Mouse (Mus musculus) embryonic facial prominence, embryonic 11.5 days (tissue): ENCODE data around the gene Decr2. TPM values are rescaled to one million over a fixed set of nuclear protein-coding genes. Genes with fewer than 3 reads are reported as not detected.

ENCODE experiments used
- polyA plus RNA-seq: library from polyadenylated mRNA; unstranded; fragments of >200 nt; fragmentation: Nextera tagmentation; extraction: Ambion mirVana; gene quantifications from 2 replicates; pipeline ENCODE4 v1.2.1, GENCODE M21; 2014

The Decr2 gene
- polyA plus RNA-seq, 1 experiment from 2014 or later, result 18.8 TPM

Other genes starting within 250 kb of the Decr2 start
- gene Gm20683, start 248.6 kb downstream of the Decr2 start, polyA plus RNA-seq, result 0.36 and 1.2 TPM in 2 replicates
- gene Rhot2, start 245.5 kb downstream of the Decr2 start, polyA plus RNA-seq, result 7.1 and 9.7 TPM in 2 replicates
- gene Wdr90, start 228.8 kb downstream of the Decr2 start, polyA plus RNA-seq, result 14.7 and 15.1 TPM in 2 replicates
- 7.3 and 9.5 TPM in 2 replicates for gene Mcrip2, start 221.6 kb downstream of the Decr2 start, polyA plus RNA-seq
- 49.8 and 63.3 TPM in 2 replicates for gene Mettl26, start 215.3 kb downstream of the Decr2 start, polyA plus RNA-seq
- 0.63 and 0.87 TPM in 2 replicates for gene Wfikkn1, start 209.5 kb downstream of the Decr2 start, polyA plus RNA-seq
- 17.6 and 18.7 TPM in 2 replicates for gene Rab40c, start 170.6 kb downstream of the Decr2 start, polyA plus RNA-seq
- gene Pigq, start 145.4 kb downstream of the Decr2 start, polyA plus RNA-seq, result 40.2 and 41.4 TPM in 2 replicates
- gene Nhlrc4, start 145.4 kb downstream of the Decr2 start, polyA plus RNA-seq, result 0.15 TPM in 1 of 2 replicates, not detected in the other
- 0.15 and 0.49 TPM in 2 replicates for gene A930017K11Rik, start 137.8 kb downstream of the Decr2 start, polyA plus RNA-seq
- gene Capn15, start 104.5 kb downstream of the Decr2 start, polyA plus RNA-seq, result 17.4 and 20.2 TPM in 2 replicates
- 12.9 and 16.1 TPM in 2 replicates for gene Rab11fip3, start 20.8 kb downstream of the Decr2 start, polyA plus RNA-seq
- 91.2 and 104 TPM in 2 replicates for gene Nme4, start 5.3 kb upstream of the Decr2 start, polyA plus RNA-seq
- gene Tmem8, start 23.0 kb upstream of the Decr2 start, polyA plus RNA-seq, result 0.48 and 0.92 TPM in 2 replicates
- gene Mrpl28, start 33.2 kb upstream of the Decr2 start, polyA plus RNA-seq, result 250 and 261 TPM in 2 replicates
- gene Axin1, start 48.4 kb upstream of the Decr2 start, polyA plus RNA-seq, result 12.8 and 17.9 TPM in 2 replicates
- gene Pdia2, start 108.8 kb upstream of the Decr2 start, polyA plus RNA-seq, result 0.48 and 0.64 TPM in 2 replicates
- 2.0 and 3.0 TPM in 2 replicates for gene Rgs11, start 112.6 kb upstream of the Decr2 start, polyA plus RNA-seq
- 15.9 and 21.1 TPM in 2 replicates for gene Arhgdig, start 117.4 kb upstream of the Decr2 start, polyA plus RNA-seq
- 21.3 and 21.7 TPM in 2 replicates for gene Fam234a, start 153.9 kb upstream of the Decr2 start, polyA plus RNA-seq
- 140 and 147 TPM in 2 replicates for gene Luc7l, start 162.6 kb upstream of the Decr2 start, polyA plus RNA-seq